Mouse (Mus musculus): ENCODE results near the gene Orai2. TPM values are rescaled to one million over a fixed set of nuclear protein-coding genes. Genes with fewer than 3 reads are reported as not detected.

Orai2 gene
- polyA plus RNA-seq, 2 experiments, result 3.0 to 3.6 TPM

GRCm38 (mm10) chr5:136144606-136145430 is 25.7 kb downstream of the Orai2 start:
- Histone ChIP-seq H3K4me1 (replicated peaks; ENCODE audit: control insufficient read depth in 2 of 2, insufficient read depth in 2 of 2, low read length in 1 of 2) (peaks cover 0 to 14% of the 10 kb centered on the region in 2 experiments; a peak in 2 of 4 replicates), H3K27me3 (ENCODE audit: control insufficient read depth, insufficient read depth, low read length) (no peaks in the 10 kb centered on the region), H3K27ac (no peak overlapping the region), H3K36me3 (replicated peaks; ENCODE audit: control insufficient read depth, insufficient read depth, low read depth) (peaks cover 16% of the 10 kb centered on the region), H3K4me2 (ENCODE audit: low read depth) (no peak overlapping the region), H3K4me3 (ENCODE audit: insufficient read depth in 1 of 2, low read depth in 2 of 2, low read length in 2 of 2) (no peak overlapping the region), H3K9ac (replicated peaks) (no peak overlapping the region), H3K9me3 (ENCODE audit: control insufficient read depth, low read length) (no peaks in the 10 kb centered on the region)
- TF ChIP-seq EP300 (IDR thresholded peaks at IDR 0.05; ENCODE audit: low read depth), result peak; percentile 43; the same call in 1 of the 2 replicates
- no peak for TF ChIP-seq CTCF (IDR thresholded peaks at IDR 0.05; ENCODE audit: low read depth)
- 33% methylated on average over 12 of the region's 12 CpGs for WGBS (ENCODE audit: insufficient replicate concordance)
- peak; percentile 14; the same call in 1 of the 2 replicates for ATAC-seq (ENCODE audit: insufficient read depth)
- DNase-seq (ENCODE audit: low read depth in 3 of 3, low spot score in 3 of 3), result no peak

- Histone ChIP-seq H3K27me3 (ENCODE audit: control insufficient read depth, insufficient read depth, low read length) (no peaks in the 10 kb centered on the region), H3K27ac (no peak overlapping the region), H3K9ac (replicated peaks) (no peak overlapping the region), H3K36me3 (replicated peaks; ENCODE audit: control insufficient read depth, insufficient read depth, low read depth) (peaks cover 22% of the 10 kb centered on the region), H3K4me2 (ENCODE audit: low read depth) (no peak overlapping the region), H3K9me3 (ENCODE audit: control insufficient read depth, low read length) (no peaks in the 10 kb centered on the region), H3K4me3 (ENCODE audit: insufficient read depth in 1 of 2, low read depth in 2 of 2, low read length in 2 of 2) (no peak overlapping the region), H3K4me1 (replicated peaks; ENCODE audit: control insufficient read depth in 2 of 2, insufficient read depth in 2 of 2, low read length in 1 of 2) (peaks cover 0 to 13% of the 10 kb centered on the region in 2 experiments; a peak in 2 of 4 replicates)
- WGBS (ENCODE audit: insufficient replicate concordance), result 80% methylated on average over 6 of the region's 6 CpGs
- TF ChIP-seq EP300 (IDR thresholded peaks at IDR 0.05; ENCODE audit: low read depth), result no peak
- peak; percentile 72 for TF ChIP-seq CTCF (IDR thresholded peaks at IDR 0.05; ENCODE audit: low read depth)
- DNase-seq (ENCODE audit: low read depth in 3 of 3, low spot score in 3 of 3) (no peak), ATAC-seq (ENCODE audit: insufficient read depth) (no peak)
Measured at GRCm38 (mm10) chr5:136143161-136143755, 27.3 kb downstream of the Orai2 start.

GRCm38 (mm10) chr5:136142746-136143145 is 27.8 kb downstream of the Orai2 start:
- Histone ChIP-seq H3K4me2 (ENCODE audit: low read depth) (no peak overlapping the region), H3K27me3 (ENCODE audit: control insufficient read depth, insufficient read depth, low read length) (no peaks in the 10 kb centered on the region), H3K9ac (replicated peaks) (no peak overlapping the region), H3K9me3 (ENCODE audit: control insufficient read depth, low read length) (no peaks in the 10 kb centered on the region), H3K27ac (no peak overlapping the region), H3K36me3 (replicated peaks; ENCODE audit: control insufficient read depth, insufficient read depth, low read depth) (peaks cover 22% of the 10 kb centered on the region), H3K4me3 (ENCODE audit: insufficient read depth in 1 of 2, low read depth in 2 of 2, low read length in 2 of 2) (no peak overlapping the region), H3K4me1 (replicated peaks; ENCODE audit: control insufficient read depth in 2 of 2, insufficient read depth in 2 of 2, low read length in 1 of 2) (peaks cover 0 to 13% of the 10 kb centered on the region in 2 experiments; a peak in 3 of 4 replicates)
- ATAC-seq (ENCODE audit: insufficient read depth), result no peak
- TF ChIP-seq CTCF (IDR thresholded peaks at IDR 0.05; ENCODE audit: low read depth) (peak; percentile 51), EP300 (IDR thresholded peaks at IDR 0.05; ENCODE audit: low read depth) (no peak)
- DNase-seq (ENCODE audit: low read depth in 3 of 3, low spot score in 3 of 3), result no peak
- WGBS (ENCODE audit: insufficient replicate concordance), result 84% methylated on average over 5 of the region's 5 CpGs

GRCm38 (mm10) chr5:136140057-136140482 is 30.4 kb downstream of the Orai2 start:
- H3K4me2 ChIP-seq (ENCODE audit: low read depth), result no peak overlapping the region
- no peak overlapping the region for H3K9ac ChIP-seq (replicated peaks)
- TF ChIP-seq EP300 (IDR thresholded peaks at IDR 0.05; ENCODE audit: low read depth) (no peak), CTCF (IDR thresholded peaks at IDR 0.05; ENCODE audit: low read depth) (no peak)
- no peak overlapping the region for H3K27ac ChIP-seq
- no peak overlapping the region for H3K4me3 ChIP-seq (ENCODE audit: insufficient read depth in 1 of 2, low read depth in 2 of 2, low read length in 2 of 2)
- peaks cover 9 to 16% of the 10 kb centered on the region in 2 experiments for H3K4me1 ChIP-seq (replicated peaks; ENCODE audit: control insufficient read depth in 2 of 2, insufficient read depth in 2 of 2, low read length in 1 of 2)
- H3K9me3 ChIP-seq (ENCODE audit: control insufficient read depth, low read length), result no peaks in the 10 kb centered on the region
- H3K36me3 ChIP-seq (replicated peaks; ENCODE audit: control insufficient read depth, insufficient read depth, low read depth), result peaks cover 22% of the 10 kb centered on the region
- 88% methylated on average over 10 of the region's 10 CpGs for WGBS (ENCODE audit: insufficient replicate concordance)
- H3K27me3 ChIP-seq (ENCODE audit: control insufficient read depth, insufficient read depth, low read length), result no peaks in the 10 kb centered on the region
- ATAC-seq (ENCODE audit: insufficient read depth) (no peak), DNase-seq (ENCODE audit: low read depth in 3 of 3, low spot score in 3 of 3) (no peak)

GRCm38 (mm10) chr5:136139393-136139792 is 31.1 kb downstream of the Orai2 start:
- DNase-seq (ENCODE audit: low read depth in 3 of 3, low spot score in 3 of 3), result no peak
- TF ChIP-seq EP300 (IDR thresholded peaks at IDR 0.05; ENCODE audit: low read depth) (no peak), CTCF (IDR thresholded peaks at IDR 0.05; ENCODE audit: low read depth) (no peak)
- no peaks in the 10 kb centered on the region for H3K9me3 ChIP-seq (ENCODE audit: control insufficient read depth, low read length)
- no peak for ATAC-seq (ENCODE audit: insufficient read depth)
- no peak overlapping the region for H3K4me2 ChIP-seq (ENCODE audit: low read depth)
- peaks cover 12 to 19% of the 10 kb centered on the region in 2 experiments for H3K4me1 ChIP-seq (replicated peaks; ENCODE audit: control insufficient read depth in 2 of 2, insufficient read depth in 2 of 2, low read length in 1 of 2)
- H3K36me3 ChIP-seq (replicated peaks; ENCODE audit: control insufficient read depth, insufficient read depth, low read depth), result peaks cover 22% of the 10 kb centered on the region
- no peak overlapping the region for H3K4me3 ChIP-seq (ENCODE audit: insufficient read depth in 1 of 2, low read depth in 2 of 2, low read length in 2 of 2)
- H3K27ac ChIP-seq, result no peak overlapping the region
- no peaks in the 10 kb centered on the region for H3K27me3 ChIP-seq (ENCODE audit: control insufficient read depth, insufficient read depth, low read length)
- WGBS (ENCODE audit: insufficient replicate concordance), result 66% methylated on average over 13 of the region's 13 CpGs
- H3K9ac ChIP-seq (replicated peaks), result no peak overlapping the region
